Mouse (Mus musculus): ENCODE measurements around the gene Dennd2a.

Dennd2a gene

GRCm38 (mm10) chr6:39557723-39558261, at the start of gene Dennd2a:
TSS of gene Dennd2a (minus strand) at chr6:39557867.
- DNase-seq (ENCODE audit: low read depth, low spot score): peak; percentile 86

- no peak for DNase-seq (ENCODE audit: low read depth, low spot score)
These were observed 49.7 kb upstream of the Dennd2a start for GRCm38 (mm10) chr6:39607365-39607764.

GRCm38 (mm10) chr6:39606862-39607261, 49.2 kb upstream of the Dennd2a start:
- no peak for DNase-seq (ENCODE audit: low read depth, low spot score)

GRCm38 (mm10) chr6:39606056-39606455, 48.4 kb upstream of the Dennd2a start:
- DNase-seq (ENCODE audit: low read depth, low spot score): no peak

GRCm38 (mm10) chr6:39604565-39604964, 46.9 kb upstream of the Dennd2a start:
- DNase-seq (ENCODE audit: low read depth, low spot score): no peak

- DNase-seq (ENCODE audit: low read depth, low spot score): no peak
These were observed 44.2 kb upstream of the Dennd2a start for GRCm38 (mm10) chr6:39601828-39602227.

- no peak for DNase-seq (ENCODE audit: low read depth, low spot score)
These were observed 43.2 kb upstream of the Dennd2a start for GRCm38 (mm10) chr6:39600851-39601250.

GRCm38 (mm10) chr6:39592401-39593214, 34.9 kb upstream of the Dennd2a start, which contains the start of gene Ndufb2:
TSS of gene Ndufb2 (plus strand) at chr6:39592574.
- peak; percentile 92 for DNase-seq (ENCODE audit: low read depth, low spot score)

GRCm38 (mm10) chr6:39591481-39591880, 33.8 kb upstream of the Dennd2a start:
- no peak for DNase-seq (ENCODE audit: low read depth, low spot score)

- no peak for DNase-seq (ENCODE audit: low read depth, low spot score)
These were observed 27.9 kb upstream of the Dennd2a start, which contains the start of gene Gm42420 for GRCm38 (mm10) chr6:39585517-39585916. TSS of gene Gm42420 (plus strand) at chr6:39585753.

GRCm38 (mm10) chr6:39581087-39581784, 23.6 kb upstream of the Dennd2a start:
- no peak for DNase-seq (ENCODE audit: low read depth, low spot score)

GRCm38 (mm10) chr6:39580558-39580957, 22.9 kb upstream of the Dennd2a start:
- DNase-seq (ENCODE audit: low read depth, low spot score): no peak

- no peak for DNase-seq (ENCODE audit: low read depth, low spot score)
These were observed 21.9 kb upstream of the Dennd2a start for GRCm38 (mm10) chr6:39579552-39579951.

GRCm38 (mm10) chr6:39574951-39575350, 17.3 kb upstream of the Dennd2a start:
- no peak for DNase-seq (ENCODE audit: low read depth, low spot score)

GRCm38 (mm10) chr6:39574555-39574869, 16.8 kb upstream of the Dennd2a start:
- DNase-seq (ENCODE audit: low read depth, low spot score): no peak

GRCm38 (mm10) chr6:39573791-39574554, 16.3 kb upstream of the Dennd2a start, which contains the start of gene Adck2:
TSS of gene Adck2 (plus strand) at chr6:39573873.
- peak; percentile 75 for DNase-seq (ENCODE audit: low read depth, low spot score)

GRCm38 (mm10) chr6:39570426-39570825, 12.8 kb upstream of the Dennd2a start:
- no peak for DNase-seq (ENCODE audit: low read depth, low spot score)

GRCm38 (mm10) chr6:39567528-39567927, 9.9 kb upstream of the Dennd2a start:
- DNase-seq (ENCODE audit: low read depth, low spot score): peak; percentile 50

GRCm38 (mm10) chr6:39562166-39563015, 4.7 kb upstream of the Dennd2a start:
- DNase-seq (ENCODE audit: low read depth, low spot score): peak; percentile 82

GRCm38 (mm10) chr6:39559276-39559939, 1.7 kb upstream of the Dennd2a start:
- no peak for DNase-seq (ENCODE audit: low read depth, low spot score)

All from embryo, embryonic 11.5 days (tissue).